Mouse (Mus musculus): ENCODE measurements around the gene Smad3. TPM values are rescaled to one million over a fixed set of nuclear protein-coding genes. Genes with fewer than 3 reads are reported as not detected.

Gene Smad3
- total and polyA plus RNA-seq, 3 experiments, result 7.5 to 10.2 TPM; not detected in 1

DNA sequence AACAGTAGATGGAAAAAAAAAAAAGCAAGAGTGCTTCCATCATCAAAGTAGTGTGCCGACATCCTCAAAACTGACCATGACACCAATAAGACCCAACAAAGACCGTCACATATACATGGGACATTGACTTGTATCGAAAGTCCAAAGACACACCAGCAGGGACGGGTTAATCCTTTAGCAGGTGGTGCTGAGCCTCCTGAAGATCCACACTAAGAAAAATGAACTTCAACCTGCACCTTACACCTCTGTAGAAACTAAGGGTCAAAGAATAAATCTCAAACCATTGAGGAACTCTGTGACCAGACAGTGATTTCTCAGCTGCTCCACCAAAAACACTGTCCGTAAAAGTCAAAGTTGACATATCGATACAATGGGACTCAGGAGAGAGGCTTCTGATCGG is 88.0 kb downstream of the Smad3 start:
- no peaks in the 10 kb centered on the region for H3K79me2 ChIP-seq (ENCODE audit: control insufficient read depth, insufficient read depth, low read length, poor library complexity)
- no peak overlapping the region for H3K27ac ChIP-seq (ENCODE audit: control insufficient read depth, low read depth, low read length)
- H3K36me3 ChIP-seq (ENCODE audit: control insufficient read depth in 1 of 2, insufficient read depth in 2 of 2, low read length in 2 of 2), result peaks cover 0 to 8% of the 10 kb centered on the region in 2 experiments; a peak in 2 of 4 replicates
- TF ChIP-seq UBTF (IDR thresholded peaks at IDR 0.05; ENCODE audit: borderline replicate concordance, insufficient read depth, low read depth, low read length), result no peak
- TF ChIP-seq CHD2 (IDR thresholded peaks at IDR 0.05; ENCODE audit: low read length), result no peak
- no peaks in the 10 kb centered on the region for H3K9me3 ChIP-seq (replicated peaks; ENCODE audit: insufficient read depth, low read length)
- H3K4me1 ChIP-seq (ENCODE audit: control insufficient read depth in 1 of 2, insufficient read depth in 2 of 2, low read length in 2 of 2), result peaks cover 4 to 23% of the 10 kb centered on the region in 2 experiments
- no peak overlapping the region for H3K9ac ChIP-seq (ENCODE audit: control insufficient read depth, low read depth, low read length, poor library complexity, severe bottlenecking)
- no peak for DNase-seq (ENCODE audit: low read depth, low spot score)
- H3K27me3 ChIP-seq (ENCODE audit: control insufficient read depth in 1 of 2, insufficient read depth in 2 of 2, low read length in 2 of 2), result no peaks in the 10 kb centered on the region
- H3K4me3 ChIP-seq (ENCODE audit: control insufficient read depth in 1 of 2, insufficient read depth in 1 of 2, low read depth in 2 of 2, low read length in 2 of 2), result no peak overlapping the region

DNA sequence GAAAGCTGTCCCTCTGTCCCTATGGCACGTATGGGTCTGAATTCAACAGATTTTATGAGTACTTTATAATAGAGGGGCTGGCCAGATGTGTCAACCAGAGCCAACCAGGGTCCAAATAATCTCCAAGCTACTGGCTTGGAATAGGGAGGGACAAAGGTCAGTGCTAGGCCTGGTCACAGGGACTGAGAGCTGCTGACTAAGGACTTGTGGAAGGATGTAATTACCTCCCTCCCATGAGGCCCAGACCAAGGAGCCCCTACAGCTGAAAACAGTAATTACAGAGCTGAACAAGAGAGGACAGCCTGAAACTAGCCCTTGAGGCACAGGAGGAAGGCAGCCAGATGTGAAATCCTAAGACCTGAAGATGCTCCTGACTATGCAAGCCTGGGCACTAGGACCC is 89.2 kb downstream of the Smad3 start:
- Histone ChIP-seq H3K4me3 (ENCODE audit: control insufficient read depth in 1 of 2, insufficient read depth in 1 of 2, low read depth in 2 of 2, low read length in 2 of 2) (no peak overlapping the region), H3K36me3 (ENCODE audit: control insufficient read depth in 1 of 2, insufficient read depth in 2 of 2, low read length in 2 of 2) (peaks cover 0 to 17% of the 10 kb centered on the region in 2 experiments; a peak in 2 of 4 replicates), H3K4me1 (ENCODE audit: control insufficient read depth in 1 of 2, insufficient read depth in 2 of 2, low read length in 2 of 2) (peaks cover 11 to 27% of the 10 kb centered on the region in 2 experiments), H3K9me3 (replicated peaks; ENCODE audit: insufficient read depth, low read length) (no peaks in the 10 kb centered on the region), H3K79me2 (ENCODE audit: control insufficient read depth, insufficient read depth, low read length, poor library complexity) (no peaks in the 10 kb centered on the region), H3K27ac (ENCODE audit: control insufficient read depth, low read depth, low read length) (no peak overlapping the region), H3K27me3 (ENCODE audit: control insufficient read depth in 1 of 2, insufficient read depth in 2 of 2, low read length in 2 of 2) (no peaks in the 10 kb centered on the region), H3K9ac (ENCODE audit: control insufficient read depth, low read depth, low read length, poor library complexity, severe bottlenecking) (no peak overlapping the region)
- DNase-seq (ENCODE audit: low read depth, low spot score), result no peak
- TF ChIP-seq POLR2A (IDR thresholded peaks at IDR 0.05; ENCODE audit: control insufficient read depth in 1 of 2, insufficient read depth in 1 of 2, low read depth in 1 of 2, low read length in 2 of 2, poor library complexity in 1 of 2) (no peak), EP300 (IDR thresholded peaks at IDR 0.05; ENCODE audit: low read depth in 1 of 2, low read length in 2 of 2) (no peak), CHD2 (IDR thresholded peaks at IDR 0.05; ENCODE audit: low read length) (no peak), BHLHE40 (IDR thresholded peaks at IDR 0.05; ENCODE audit: borderline replicate concordance, low read depth, low read length) (no peak), TAL1 (IDR thresholded peaks at IDR 0.05; ENCODE audit: low read length) (no peak), POLR2AphosphoS2 (IDR thresholded peaks at IDR 0.05; ENCODE audit: low read length) (no peak), POLR2AphosphoS5 (IDR thresholded peaks at IDR 0.05; ENCODE audit: borderline replicate concordance, low read depth, low read length) (no peak), ELF1 (IDR thresholded peaks at IDR 0.05; ENCODE audit: low read depth, low read length) (no peak)

DNA sequence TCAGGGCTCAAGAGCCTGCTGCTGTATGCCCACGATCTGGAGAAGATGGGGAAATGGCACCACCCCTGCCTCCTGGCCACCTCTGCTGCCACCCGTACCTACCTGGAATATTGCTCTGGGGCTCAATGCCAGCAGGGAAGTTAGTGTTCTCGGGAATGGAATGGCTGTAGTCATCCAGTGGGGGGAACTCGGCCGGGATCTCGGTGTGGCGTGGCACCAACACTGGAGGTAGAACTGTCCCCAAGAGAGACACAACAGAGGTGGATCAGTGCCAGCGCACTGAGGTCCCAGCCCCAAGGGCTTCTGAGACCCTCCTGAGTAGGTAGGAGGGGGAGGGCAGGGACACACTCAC is 90.4 kb downstream of the Smad3 start:
- Histone ChIP-seq H3K27me3 (ENCODE audit: control insufficient read depth in 1 of 2, insufficient read depth in 2 of 2, low read length in 2 of 2) (no peaks in the 10 kb centered on the region), H3K27ac (ENCODE audit: control insufficient read depth, low read depth, low read length) (no peak overlapping the region), H3K9ac (ENCODE audit: control insufficient read depth, low read depth, low read length, poor library complexity, severe bottlenecking) (no peak overlapping the region), H3K4me1 (ENCODE audit: control insufficient read depth in 1 of 2, insufficient read depth in 2 of 2, low read length in 2 of 2) (peaks cover 12 to 22% of the 10 kb centered on the region in 2 experiments; a peak in 3 of 4 replicates), H3K36me3 (ENCODE audit: control insufficient read depth in 1 of 2, insufficient read depth in 2 of 2, low read length in 2 of 2) (peaks cover 0 to 13% of the 10 kb centered on the region in 2 experiments; a peak in 2 of 4 replicates), H3K4me3 (ENCODE audit: control insufficient read depth in 1 of 2, insufficient read depth in 1 of 2, low read depth in 2 of 2, low read length in 2 of 2) (no peak overlapping the region), H3K9me3 (replicated peaks; ENCODE audit: insufficient read depth, low read length) (no peaks in the 10 kb centered on the region), H3K79me2 (ENCODE audit: control insufficient read depth, insufficient read depth, low read length, poor library complexity) (no peaks in the 10 kb centered on the region)
- no peak for DNase-seq (ENCODE audit: low read depth, low spot score)
- TF ChIP-seq UBTF (IDR thresholded peaks at IDR 0.05; ENCODE audit: borderline replicate concordance, insufficient read depth, low read depth, low read length) (no peak), ELF1 (IDR thresholded peaks at IDR 0.05; ENCODE audit: low read depth, low read length) (no peak), GABPA (IDR thresholded peaks at IDR 0.05; ENCODE audit: low read depth, low read length) (no peak), TAL1 (IDR thresholded peaks at IDR 0.05; ENCODE audit: low read length) (no peak), SIN3A (IDR thresholded peaks at IDR 0.05; ENCODE audit: low read length) (no peak), MYB (IDR thresholded peaks at IDR 0.05; ENCODE audit: low read depth, low read length) (no peak), MEF2A (IDR thresholded peaks at IDR 0.05; ENCODE audit: extremely low read depth, insufficient replicate concordance, low read depth, low read length, poor library complexity, severe bottlenecking) (no peak), ZC3H11A (IDR thresholded peaks at IDR 0.05; ENCODE audit: low read depth, low read length) (no peak), SMC3 (IDR thresholded peaks at IDR 0.05; ENCODE audit: low read depth, low read length) (no peak), CTCF (IDR thresholded peaks at IDR 0.05 in 2 of 3, conservative IDR thresholded peaks at IDR 0.05 in 1 of 3; ENCODE audit: control insufficient read depth in 1 of 3, insufficient read depth in 1 of 3, low read depth in 2 of 3, low read length in 3 of 3, poor library complexity in 1 of 3, severe bottlenecking in 1 of 3) (no peak), GATA1 (IDR thresholded peaks at IDR 0.05; ENCODE audit: low read depth, low read length) (no peak), MYC (IDR thresholded peaks at IDR 0.05; ENCODE audit: low read depth, low read length) (no peak), JUND (IDR thresholded peaks at IDR 0.05; ENCODE audit: low read depth, low read length) (no peak), E2F4 (IDR thresholded peaks at IDR 0.05; ENCODE audit: borderline replicate concordance, low read depth, low read length) (no peak), KAT2A (conservative IDR thresholded peaks at IDR 0.05; ENCODE audit: low read depth, low read length) (no peak), MAZ (IDR thresholded peaks at IDR 0.05; ENCODE audit: low read depth, low read length) (no peak), ZNF384 (IDR thresholded peaks at IDR 0.05; ENCODE audit: low read depth, low read length) (no peak), NELFE (IDR thresholded peaks at IDR 0.05; ENCODE audit: low read depth, low read length) (no peak), ZMIZ1 (IDR thresholded peaks at IDR 0.05; ENCODE audit: low read depth, low read length) (no peak)
